Mouse (Mus musculus) liver, postnatal 0 days (tissue): ENCODE results near the gene Dcaf7.

Source experiments
- CTCF ChIP-seq: sonication (generic); IDR thresholded peaks from 2 replicates; pipeline ENCODE4 v1.5.1; 2016; ENCODE audit warnings: antibody characterized with exemption, low read depth
- EP300 ChIP-seq: IDR thresholded peaks from 2 replicates; pipeline ENCODE4 v1.6.1; 2016; ENCODE audit warnings: antibody characterized with exemption, low read depth, mild to moderate bottlenecking

- TF ChIP-seq CTCF (no peak), EP300 (no peak)
Observed at GRCm38 (mm10) chr11:106007821-106008220, 28.9 kb upstream of the Dcaf7 start, which contains the start of gene Kcnh6.
